Mouse (Mus musculus): Measurements from ENCODE around the gene Faim. TPM values are rescaled to one million over a fixed set of nuclear protein-coding genes. Genes with fewer than 3 reads are reported as not detected.

Gene Faim
- 68.6 and 71.9 TPM in 2 replicates for total RNA-seq (2017)

DNA sequence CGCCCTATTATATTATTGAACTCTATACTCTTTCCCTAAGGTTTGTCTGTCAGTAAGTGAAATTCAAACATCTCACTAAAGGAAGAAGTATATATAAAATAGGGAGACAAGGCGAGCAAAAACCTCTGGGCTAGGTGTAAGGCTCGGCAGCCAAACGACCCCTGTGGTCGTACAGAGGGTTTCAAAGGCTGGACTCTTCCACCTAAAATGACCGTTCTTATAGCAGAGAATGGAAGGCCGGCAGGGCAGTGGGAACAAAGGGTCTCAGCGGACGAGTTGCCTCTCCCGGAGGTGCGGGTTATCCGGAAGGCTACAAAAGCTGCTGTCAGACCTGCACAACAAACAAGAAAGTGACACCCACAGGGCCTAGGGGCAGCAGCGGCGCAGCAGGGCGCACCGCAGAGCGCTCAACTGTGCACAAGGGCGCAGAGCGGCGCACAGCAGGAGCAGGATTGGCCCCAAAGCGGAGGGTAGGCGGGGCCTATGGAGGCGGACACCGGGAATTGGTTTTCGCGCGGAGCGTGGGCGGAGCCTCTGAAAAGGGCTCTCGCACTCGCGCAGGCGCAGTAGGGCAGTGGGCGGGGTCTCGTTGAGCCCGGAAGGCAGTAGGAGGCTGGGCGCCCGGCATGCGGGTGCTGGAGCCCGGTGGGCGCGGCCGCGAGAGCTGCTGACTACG, at the start of gene Faim:
Gene Faim, plus strand, starts transcription at position 574 of the 676 bp plus-strand sequence.
- ATAC-seq (ENCODE audit: extremely low read depth, insufficient number of reproducible peaks, low FRiP score, poor library complexity, severe bottlenecking): peak; percentile 95

DNA sequence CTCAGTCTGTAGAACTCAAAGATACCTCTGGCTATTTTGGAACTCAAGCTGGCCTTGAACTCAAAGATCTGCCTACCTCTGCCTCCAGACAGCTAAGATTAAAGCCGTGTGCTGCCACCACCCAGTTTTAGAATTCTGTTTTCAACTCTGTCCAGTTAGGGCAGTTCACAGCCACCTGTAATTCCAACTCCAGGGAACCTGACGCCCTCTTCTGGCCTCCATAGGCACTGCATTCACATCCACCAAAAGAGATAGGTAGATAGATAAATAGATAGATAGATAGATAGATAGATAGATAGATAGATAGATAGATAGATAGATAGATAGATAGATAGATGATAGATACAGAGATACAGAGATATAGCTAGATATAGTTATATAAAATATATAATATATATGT, 46.9 kb upstream of the Faim start:
- no peak for ATAC-seq (ENCODE audit: extremely low read depth, insufficient number of reproducible peaks, low FRiP score, poor library complexity, severe bottlenecking)

DNA sequence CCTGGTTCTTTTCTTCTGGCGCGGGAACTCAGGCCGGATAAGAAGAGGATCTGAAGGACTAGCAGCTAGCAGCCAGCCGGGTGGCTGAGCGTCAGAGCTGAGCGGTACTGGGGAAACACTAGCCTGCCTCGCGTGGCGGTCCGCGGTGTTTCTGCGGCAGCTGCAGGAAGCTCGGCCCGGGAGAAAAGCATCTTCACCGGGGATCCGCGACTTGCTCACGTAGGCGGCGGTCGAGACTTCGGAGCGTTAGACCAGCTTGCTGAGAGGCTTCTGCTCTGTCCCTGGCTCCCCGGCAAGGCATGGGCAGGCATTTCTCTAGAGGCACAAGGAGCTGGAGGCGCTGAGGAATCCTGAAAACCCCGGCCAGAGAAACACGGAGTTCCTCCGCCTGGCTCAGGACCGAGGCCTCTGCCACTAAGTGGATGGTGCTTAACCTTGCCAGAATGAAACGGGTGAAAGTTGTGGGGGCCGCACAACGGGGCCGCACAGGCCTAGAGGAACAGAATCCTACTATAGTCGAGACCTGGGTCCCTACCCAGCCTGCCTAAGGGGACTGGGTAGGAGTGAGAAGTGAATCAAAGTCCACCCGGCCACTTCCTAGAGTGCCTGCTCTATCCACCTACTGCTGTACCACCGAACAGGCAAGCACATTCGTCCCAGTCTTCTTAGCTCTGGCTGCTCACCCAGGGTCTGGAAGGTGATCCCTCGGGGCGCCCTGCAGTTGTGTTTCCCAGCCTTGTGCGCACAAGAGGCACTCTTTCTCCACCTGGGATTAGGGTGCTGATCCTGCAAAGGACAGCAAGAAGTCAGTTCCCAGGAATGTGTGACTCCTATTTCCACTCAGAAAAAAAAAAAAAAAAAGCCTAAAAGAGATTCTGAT, 33.8 kb upstream of the Faim start:
- ATAC-seq (ENCODE audit: extremely low read depth, insufficient number of reproducible peaks, low FRiP score, poor library complexity, severe bottlenecking): no peak

DNA sequence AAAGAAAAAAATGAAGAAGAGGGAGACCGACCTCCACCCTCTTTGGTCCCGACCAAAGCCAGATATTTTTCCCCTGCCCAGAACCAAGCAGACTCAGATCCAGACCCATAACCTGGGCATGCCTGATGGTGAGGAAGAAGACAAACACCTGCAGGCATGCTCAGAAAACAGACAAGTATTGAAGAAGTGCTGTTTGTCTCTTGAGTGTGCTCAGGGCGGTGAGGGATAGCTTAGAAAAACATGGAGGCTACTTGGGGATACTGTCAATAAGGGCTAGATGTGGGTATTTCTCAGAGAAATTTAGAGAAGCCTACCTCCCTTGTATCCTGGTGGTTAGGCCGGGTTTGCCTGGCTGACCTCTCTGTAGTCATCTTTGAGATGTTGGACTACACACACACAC, 32.9 kb upstream of the Faim start:
- no peak for ATAC-seq (ENCODE audit: extremely low read depth, insufficient number of reproducible peaks, low FRiP score, poor library complexity, severe bottlenecking)

DNA sequence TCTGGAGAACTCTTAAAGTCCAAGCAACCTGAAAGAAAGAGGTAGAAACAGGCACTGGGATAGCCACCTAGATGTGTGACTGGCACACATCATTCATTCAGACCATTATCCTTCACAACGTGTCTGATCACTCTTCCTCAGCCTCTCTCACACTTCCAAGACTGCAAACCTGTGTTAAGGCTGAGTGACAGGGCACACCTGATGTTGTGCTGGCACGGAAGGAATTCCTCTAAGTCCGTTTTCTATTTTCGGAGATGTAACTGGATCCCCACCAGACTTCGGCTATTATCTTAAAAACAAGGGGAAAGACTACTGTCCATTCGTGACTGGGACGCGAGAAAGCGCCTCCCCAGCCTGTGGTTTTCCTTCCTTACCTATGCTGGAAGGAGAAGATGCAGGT, 32.3 kb upstream of the Faim start:
- ATAC-seq (ENCODE audit: extremely low read depth, insufficient number of reproducible peaks, low FRiP score, poor library complexity, severe bottlenecking): no peak

DNA sequence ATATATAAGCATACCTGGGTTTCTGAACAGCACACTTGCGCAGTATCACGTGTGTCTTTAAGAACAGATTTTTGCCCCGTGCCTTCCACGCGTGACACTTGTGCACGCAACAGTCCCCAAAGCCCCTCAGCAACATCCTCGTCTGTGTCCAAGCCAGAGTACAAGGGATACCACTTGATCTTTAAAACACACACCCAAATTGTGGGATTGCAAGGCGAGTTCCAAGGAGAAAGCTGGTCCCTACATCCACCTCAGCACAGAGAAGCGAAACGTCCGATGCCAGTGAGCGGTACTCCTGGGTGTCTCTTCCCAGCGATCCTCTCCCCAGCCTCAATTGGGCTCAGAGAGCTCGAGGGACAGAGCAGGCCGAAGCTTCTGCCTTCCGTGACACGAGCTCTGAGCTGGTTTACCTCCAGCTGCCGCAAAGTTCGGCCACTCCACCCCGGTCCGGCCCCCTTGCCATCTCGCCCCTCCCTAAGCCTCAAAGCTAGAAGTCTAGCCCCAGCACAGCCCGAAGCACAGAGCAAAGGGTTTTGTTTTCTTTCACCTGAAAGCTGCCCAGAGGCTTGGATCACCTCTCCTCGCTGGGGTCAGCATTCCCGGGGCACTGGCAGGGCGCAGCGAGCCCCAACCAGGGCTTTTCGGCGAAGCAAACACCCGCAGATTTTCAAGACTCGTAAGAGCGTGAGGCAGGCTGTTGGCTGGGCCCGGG, 31.6 kb upstream of the Faim start:
- no peak for ATAC-seq (ENCODE audit: extremely low read depth, insufficient number of reproducible peaks, low FRiP score, poor library complexity, severe bottlenecking)

DNA sequence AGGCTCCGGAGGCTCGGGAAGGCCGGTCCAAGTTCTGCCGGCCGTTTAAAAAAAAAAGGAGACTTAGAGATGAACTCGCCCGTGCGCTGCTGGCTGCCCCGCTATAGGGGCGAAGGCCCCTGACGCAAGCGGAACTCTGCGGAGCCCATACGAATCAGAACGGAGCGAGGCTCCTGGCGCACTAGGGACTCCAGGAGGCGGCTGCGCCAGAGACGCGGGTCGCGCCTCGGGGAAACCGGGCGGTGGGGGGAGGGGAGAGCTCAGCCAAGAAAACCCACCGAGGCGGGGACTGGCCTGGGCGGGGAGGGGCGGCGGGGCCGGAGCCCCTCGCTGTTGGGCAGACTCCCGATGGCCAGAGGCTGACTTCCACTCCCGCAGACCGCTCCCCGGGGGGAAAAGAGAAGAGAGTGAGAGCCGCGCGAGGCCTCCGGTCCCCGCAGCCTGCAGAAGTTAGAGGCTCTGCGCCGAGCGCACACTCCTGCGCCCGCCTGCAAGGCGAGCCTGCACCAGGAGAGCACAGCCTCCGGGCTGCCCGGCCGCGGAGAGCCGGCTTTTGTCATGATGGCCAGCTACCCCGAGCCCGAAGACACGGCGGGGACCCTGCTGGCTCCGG, 31.0 kb upstream of the Faim start, which contains the start of gene Foxl2:
Gene Foxl2, plus strand, starts transcription at position 186 of the 613 bp plus-strand sequence.
- ATAC-seq (ENCODE audit: extremely low read depth, insufficient number of reproducible peaks, low FRiP score, poor library complexity, severe bottlenecking): no peak

DNA sequence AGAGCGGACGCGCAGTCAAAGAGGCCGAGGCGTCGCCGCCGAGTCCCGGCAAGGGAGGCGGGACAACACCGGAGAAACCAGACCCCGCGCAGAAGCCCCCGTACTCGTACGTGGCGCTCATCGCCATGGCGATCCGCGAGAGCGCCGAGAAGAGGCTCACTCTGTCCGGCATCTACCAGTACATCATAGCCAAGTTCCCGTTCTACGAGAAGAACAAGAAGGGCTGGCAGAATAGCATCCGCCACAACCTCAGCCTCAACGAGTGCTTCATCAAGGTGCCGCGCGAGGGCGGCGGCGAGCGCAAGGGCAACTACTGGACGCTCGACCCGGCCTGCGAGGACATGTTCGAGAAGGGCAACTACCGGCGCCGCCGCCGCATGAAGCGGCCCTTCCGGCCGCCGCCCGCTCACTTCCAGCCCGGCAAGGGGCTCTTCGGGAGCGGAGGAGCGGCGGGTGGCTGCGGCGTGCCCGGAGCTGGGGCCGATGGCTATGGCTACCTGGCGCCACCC, 30.4 kb upstream of the Faim start:
- no peak for ATAC-seq (ENCODE audit: extremely low read depth, insufficient number of reproducible peaks, low FRiP score, poor library complexity, severe bottlenecking)

DNA sequence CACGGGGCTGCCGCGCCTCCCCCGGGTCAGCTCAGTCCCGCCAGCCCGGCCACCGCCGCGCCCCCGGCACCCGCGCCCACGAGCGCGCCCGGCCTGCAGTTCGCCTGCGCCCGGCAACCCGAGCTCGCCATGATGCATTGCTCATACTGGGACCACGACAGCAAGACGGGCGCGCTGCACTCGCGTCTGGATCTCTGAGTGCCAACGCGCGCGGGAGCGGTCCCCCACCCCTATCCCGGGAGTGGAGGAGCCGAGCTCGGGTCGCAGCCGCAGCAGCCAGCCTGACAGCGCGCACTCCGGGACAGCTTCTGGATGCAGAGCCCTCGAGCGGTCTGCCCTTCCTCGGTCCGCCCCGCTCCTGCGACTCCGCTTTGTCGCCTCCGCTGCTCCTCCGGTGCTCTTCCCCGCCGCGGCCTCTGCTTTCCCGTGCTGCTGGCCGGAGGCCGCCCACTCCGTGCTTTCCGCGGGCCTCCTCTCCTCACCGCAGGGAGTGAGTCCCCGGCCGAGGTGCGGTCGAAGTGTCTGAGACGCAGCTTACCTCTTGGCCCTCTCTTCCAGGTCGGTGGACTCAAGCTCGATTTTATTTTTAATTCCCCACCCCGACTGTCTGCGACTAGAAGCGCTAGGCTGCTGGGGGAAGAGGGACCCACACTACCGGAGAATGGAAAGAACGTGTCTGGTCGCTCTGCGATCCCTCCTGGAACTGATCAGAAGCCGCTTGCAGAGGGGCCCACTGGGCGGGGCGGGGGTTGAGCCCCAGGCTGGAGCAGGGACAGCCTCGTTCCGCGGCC, 29.4 kb upstream of the Faim start:
- no peak for ATAC-seq (ENCODE audit: extremely low read depth, insufficient number of reproducible peaks, low FRiP score, poor library complexity, severe bottlenecking)

DNA sequence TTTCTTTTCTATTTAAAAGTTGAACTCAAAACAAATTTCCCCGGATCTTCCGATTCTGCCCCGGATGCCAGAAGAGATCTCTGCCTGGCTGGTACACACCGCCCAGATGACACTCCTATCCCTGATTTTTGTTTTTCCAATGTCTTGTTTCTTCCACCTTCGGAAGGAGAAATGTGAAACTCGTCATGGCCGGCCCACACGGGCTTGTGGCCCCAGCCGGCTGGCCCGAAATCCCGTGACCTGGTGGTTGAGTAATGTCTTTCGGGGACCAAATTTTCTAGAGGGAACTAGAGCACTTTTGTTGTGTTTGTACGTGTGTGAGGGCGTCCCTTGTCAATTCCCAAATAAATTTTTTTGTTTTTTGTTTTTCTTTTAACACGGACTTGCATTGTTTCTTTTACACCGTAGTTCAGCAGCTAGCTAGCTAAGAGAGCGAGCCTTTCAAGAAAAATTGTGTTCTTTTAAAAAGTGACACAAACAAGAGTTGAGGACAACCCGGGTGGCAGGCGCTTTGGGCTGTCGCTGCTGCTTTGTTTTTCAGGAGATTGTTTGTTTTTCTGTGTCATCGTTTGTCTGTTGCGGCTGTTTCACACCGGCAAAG, 28.3 kb upstream of the Faim start:
- no peak for ATAC-seq (ENCODE audit: extremely low read depth, insufficient number of reproducible peaks, low FRiP score, poor library complexity, severe bottlenecking)

DNA sequence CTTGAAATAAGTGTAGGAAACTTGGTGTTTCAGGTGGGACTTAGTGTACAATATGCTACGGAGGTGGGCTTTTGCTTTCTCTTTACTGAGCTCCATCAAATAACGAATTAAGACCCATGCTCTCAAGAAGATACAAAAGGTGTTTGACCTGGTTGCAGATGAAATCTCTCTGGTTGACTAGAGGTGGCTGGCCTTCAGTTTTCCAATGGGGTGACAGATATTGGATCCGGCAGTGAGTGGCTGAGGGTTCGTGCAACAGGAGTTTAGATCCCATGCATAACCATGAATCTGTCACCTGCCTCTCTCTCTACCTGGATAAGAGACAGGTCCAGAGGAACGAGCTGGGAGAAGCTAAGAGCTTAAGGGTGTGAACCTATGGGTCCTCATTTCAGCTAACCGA, 27.5 kb upstream of the Faim start:
- no peak for ATAC-seq (ENCODE audit: extremely low read depth, insufficient number of reproducible peaks, low FRiP score, poor library complexity, severe bottlenecking)

DNA sequence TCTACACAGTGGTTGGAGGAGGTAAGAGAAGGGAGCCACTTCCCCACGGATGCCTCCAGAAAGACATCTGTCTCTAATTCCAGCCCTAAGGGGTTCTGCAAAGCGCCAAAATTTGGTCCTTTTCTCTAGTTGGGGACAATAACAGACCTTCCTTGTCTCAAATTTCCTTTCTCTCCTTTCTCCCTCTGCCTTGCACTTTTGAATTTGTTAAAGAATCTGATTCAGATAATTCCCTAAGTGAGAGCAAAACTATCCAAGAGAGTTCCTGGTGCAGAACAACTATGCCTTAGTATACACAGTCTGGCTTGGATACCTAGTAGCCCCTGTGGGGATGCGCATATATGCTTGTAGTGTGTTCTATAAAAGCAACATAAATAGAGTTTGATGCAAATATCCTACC, 26.3 kb upstream of the Faim start:
- ATAC-seq (ENCODE audit: extremely low read depth, insufficient number of reproducible peaks, low FRiP score, poor library complexity, severe bottlenecking): no peak

DNA sequence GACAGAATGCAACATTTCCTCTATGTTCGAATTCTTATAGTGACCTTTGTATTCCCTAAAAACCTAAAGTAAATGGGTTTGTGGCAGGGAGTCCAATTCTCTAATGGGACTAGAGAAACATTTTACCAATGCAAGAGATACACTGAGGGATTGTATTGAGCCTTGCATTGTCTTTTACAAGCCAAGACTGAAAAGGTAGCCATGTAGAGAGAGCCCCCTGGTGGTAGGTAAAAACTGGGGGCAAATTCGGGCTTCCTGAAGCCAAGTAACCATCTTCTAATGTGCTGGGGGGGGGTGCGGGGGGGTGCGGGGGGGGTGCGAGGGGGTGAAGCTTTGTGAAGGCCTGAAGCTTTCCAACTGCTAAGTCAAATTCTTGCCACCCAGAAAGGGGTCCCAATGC, 25.8 kb upstream of the Faim start:
- ATAC-seq (ENCODE audit: extremely low read depth, insufficient number of reproducible peaks, low FRiP score, poor library complexity, severe bottlenecking): no peak

DNA sequence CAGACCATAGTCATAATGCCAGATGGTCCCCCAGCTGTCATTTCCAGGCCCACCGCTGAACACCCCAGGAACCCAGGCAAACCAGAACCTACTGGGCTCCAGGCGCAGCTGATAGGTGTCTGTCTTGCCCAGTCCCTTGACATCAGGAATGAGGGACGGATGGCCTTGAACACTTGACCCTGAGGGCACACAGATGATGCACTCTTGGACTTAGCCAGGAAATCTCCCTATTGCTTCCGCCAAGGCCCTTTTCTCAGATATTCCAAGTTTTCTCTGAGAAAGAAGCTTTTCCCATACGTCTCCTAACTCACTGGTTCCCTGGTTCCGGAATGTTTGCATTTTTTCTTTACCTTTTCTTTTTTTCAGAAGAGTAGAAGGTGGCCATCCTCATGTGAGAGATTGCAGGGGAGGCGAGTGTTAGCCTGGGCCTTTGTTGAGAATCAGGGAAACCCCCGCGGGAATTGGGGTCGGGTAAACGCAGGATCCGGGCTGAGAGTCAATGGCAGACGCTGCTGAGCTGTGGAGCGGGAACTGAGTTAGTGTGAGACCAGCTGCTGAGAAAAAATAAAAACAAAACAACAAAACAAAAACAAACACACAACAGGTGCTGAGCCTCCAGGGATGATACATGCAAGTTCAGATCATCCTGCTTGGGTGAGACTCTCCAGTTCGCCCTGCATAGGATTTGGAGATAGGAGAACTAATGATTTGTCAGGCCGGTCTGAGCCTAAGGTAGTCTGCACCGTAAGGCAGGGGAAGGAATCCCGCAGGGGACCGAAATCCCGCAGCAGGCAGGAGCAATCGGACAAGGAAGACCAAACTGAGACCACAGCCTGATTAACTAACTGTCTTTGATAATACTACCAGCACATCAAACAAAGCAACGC, 24.3 kb upstream of the Faim start:
- ATAC-seq (ENCODE audit: extremely low read depth, insufficient number of reproducible peaks, low FRiP score, poor library complexity, severe bottlenecking): no peak

DNA sequence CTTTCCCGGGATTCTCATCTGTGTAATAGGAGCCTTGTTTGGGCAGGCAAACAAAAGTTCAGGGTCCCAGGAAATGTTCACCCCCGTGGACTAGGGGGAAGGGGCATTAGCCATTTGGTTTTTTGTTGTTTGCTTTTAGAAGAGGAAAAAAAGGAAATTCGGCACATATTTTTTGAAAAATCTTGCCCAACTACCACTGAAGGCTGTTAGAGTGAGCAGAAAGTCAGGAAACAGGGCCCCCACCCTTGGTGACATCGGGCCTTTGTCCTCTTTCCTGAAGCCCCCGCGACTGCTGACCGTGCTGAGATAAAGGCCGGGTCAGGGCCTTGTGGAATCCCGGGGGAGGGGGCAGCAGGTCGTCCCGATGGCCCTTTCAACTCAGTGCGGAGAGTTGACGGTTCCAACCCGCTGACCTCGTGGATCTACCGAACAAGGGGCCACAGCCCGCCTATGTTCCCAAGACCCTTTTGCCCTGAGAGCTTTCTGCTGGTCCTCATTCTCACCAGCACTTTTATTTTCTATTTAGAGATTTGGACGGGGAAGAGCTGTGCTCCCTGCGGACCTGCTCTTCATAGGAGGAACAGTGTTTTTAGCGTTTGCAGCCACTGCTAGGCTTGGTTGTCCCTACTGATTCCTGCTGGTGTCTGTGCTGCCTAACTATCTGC, 23.6 kb upstream of the Faim start:
- ATAC-seq (ENCODE audit: extremely low read depth, insufficient number of reproducible peaks, low FRiP score, poor library complexity, severe bottlenecking): no peak

DNA sequence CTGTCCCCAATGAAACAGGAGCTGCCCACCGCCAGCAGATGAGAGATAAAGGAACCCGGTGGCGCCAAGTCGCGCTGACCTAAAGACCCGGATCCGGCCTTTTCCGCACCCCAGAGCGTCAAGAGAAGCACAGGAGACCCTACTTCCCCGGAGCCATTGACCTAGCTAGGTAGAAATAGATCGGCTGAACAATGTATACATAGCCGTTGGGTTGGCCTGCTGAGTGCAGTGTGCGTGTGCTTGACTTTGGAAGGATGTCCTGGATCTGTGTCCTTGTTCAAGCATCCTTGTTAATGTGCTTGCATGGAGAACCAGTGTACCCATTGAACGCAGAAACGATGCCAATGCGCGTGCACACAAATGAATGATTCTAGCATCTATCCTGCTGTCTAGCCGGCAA, 22.5 kb upstream of the Faim start:
- no peak for ATAC-seq (ENCODE audit: extremely low read depth, insufficient number of reproducible peaks, low FRiP score, poor library complexity, severe bottlenecking)

DNA sequence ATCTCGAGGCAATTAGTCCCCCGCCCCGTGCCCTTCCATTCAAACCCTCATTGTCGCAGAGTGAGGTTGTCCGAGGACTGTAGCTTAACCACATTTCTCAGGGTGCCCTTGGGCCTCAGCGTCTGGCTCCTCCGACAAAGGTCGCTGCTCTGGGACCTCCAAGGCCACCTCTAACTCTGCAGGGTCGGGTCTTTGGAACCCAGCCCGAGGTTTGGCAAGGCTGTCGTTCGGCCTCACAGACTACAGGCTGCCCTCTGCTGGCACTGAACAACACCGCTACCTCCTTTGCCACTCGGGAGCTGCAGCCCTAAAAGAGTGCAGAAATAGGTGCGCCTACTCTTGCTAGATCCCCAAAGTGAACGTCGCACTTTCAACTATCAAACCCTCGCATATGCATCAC, 21.1 kb upstream of the Faim start:
- no peak for ATAC-seq (ENCODE audit: extremely low read depth, insufficient number of reproducible peaks, low FRiP score, poor library complexity, severe bottlenecking)
